Mouse (Mus musculus): Measurements from ENCODE around the gene Gm9821. TPM values are rescaled to one million over a fixed set of nuclear protein-coding genes. Genes with fewer than 3 reads are reported as not detected.

The Gm9821 gene
- polyA plus RNA-seq, 1 experiment from 2014 or later: 0.12 TPM

GRCm38 (mm10) chr2:91944170-91944950, 1.1 kb upstream of the Gm9821 start:
- peaks cover 27% of the 10 kb centered on the region for H3K36me3 ChIP-seq
- WGBS: 48% methylated on average over 13 of the region's 13 CpGs
- peak overlapping the region; percentile 19; the same call in 1 of the 2 replicates for H3K27ac ChIP-seq (replicated peaks)
- H3K9me3 ChIP-seq (replicated peaks): no peaks in the 10 kb centered on the region
- DNase-seq (ENCODE audit: low spot score): peak; percentile 80
- H3K27me3 ChIP-seq (ENCODE audit: low read depth, poor library complexity, severe bottlenecking): no peaks in the 10 kb centered on the region
- peaks cover 63% of the 10 kb centered on the region for H3K4me1 ChIP-seq
- H3K4me3 ChIP-seq: no peak overlapping the region

GRCm38 (mm10) chr2:91946836-91947235, 1.3 kb downstream of the Gm9821 start:
- H3K27me3 ChIP-seq (ENCODE audit: low read depth, poor library complexity, severe bottlenecking): no peaks in the 10 kb centered on the region
- 80% methylated on average over 6 of the region's 6 CpGs for WGBS
- H3K27ac ChIP-seq (replicated peaks): peak overlapping the region; percentile 79
- no peak overlapping the region for H3K4me3 ChIP-seq
- H3K4me1 ChIP-seq: peaks cover 69% of the 10 kb centered on the region
- H3K36me3 ChIP-seq: peaks cover 12% of the 10 kb centered on the region
- DNase-seq (ENCODE audit: low spot score): no peak
- no peaks in the 10 kb centered on the region for H3K9me3 ChIP-seq (replicated peaks)

GRCm38 (mm10) chr2:91947397-91948150, 2.1 kb downstream of the Gm9821 start:
- H3K27me3 ChIP-seq (ENCODE audit: low read depth, poor library complexity, severe bottlenecking): no peaks in the 10 kb centered on the region

GRCm38 (mm10) chr2:91948151-91948509, 2.6 kb downstream of the Gm9821 start:
- Histone ChIP-seq H3K4me3 (peak overlapping the region; percentile 24; the same call in 1 of the 2 replicates), H3K27ac (replicated peaks) (peak overlapping the region; percentile 79), H3K4me1 (peaks cover 64% of the 10 kb centered on the region)

More at GRCm38 (mm10) chr2:91947397-91948150, 2.1 kb downstream of the Gm9821 start:
- Histone ChIP-seq H3K27ac (replicated peaks) (peak overlapping the region; percentile 79), H3K4me1 (peaks cover 64% of the 10 kb centered on the region), H3K9me3 (replicated peaks) (no peaks in the 10 kb centered on the region), H3K4me3 (peak overlapping the region; percentile 24; the same call in 1 of the 2 replicates), H3K36me3 (peaks cover 6% of the 10 kb centered on the region; the same call in 1 of the 2 replicates)
- WGBS: 57% methylated on average over 11 of the region's 11 CpGs
- no peak for DNase-seq (ENCODE audit: low spot score)

GRCm38 (mm10) chr2:91948792-91949241, 3.3 kb downstream of the Gm9821 start:
- Histone ChIP-seq H3K4me3 (no peak overlapping the region), H3K36me3 (0 out of 2 replicates have a peak, but pooled peaks cover 6% of the 10 kb centered on the region), H3K9me3 (replicated peaks) (no peaks in the 10 kb centered on the region), H3K27ac (replicated peaks) (peak overlapping the region; percentile 79), H3K4me1 (peaks cover 67% of the 10 kb centered on the region), H3K27me3 (ENCODE audit: low read depth, poor library complexity, severe bottlenecking) (no peaks in the 10 kb centered on the region)
- WGBS: 88% methylated on average over 3 of the region's 3 CpGs
- DNase-seq (ENCODE audit: low spot score): no peak

More at GRCm38 (mm10) chr2:91948151-91948509, 2.6 kb downstream of the Gm9821 start:
- no peaks in the 10 kb centered on the region for H3K27me3 ChIP-seq (ENCODE audit: low read depth, poor library complexity, severe bottlenecking)
- DNase-seq (ENCODE audit: low spot score): no peak
- no peaks in the 10 kb centered on the region for H3K9me3 ChIP-seq (replicated peaks)
- WGBS: 76% methylated on average over 6 of the region's 6 CpGs
- 0 out of 2 replicates have a peak, but pooled peaks cover 6% of the 10 kb centered on the region for H3K36me3 ChIP-seq

- no peak for DNase-seq (ENCODE audit: low spot score)
- 81% methylated on average over 17 of the region's 17 CpGs for WGBS
- Histone ChIP-seq H3K27ac (replicated peaks) (peak overlapping the region; percentile 79), H3K9me3 (replicated peaks) (no peaks in the 10 kb centered on the region), H3K4me3 (peak overlapping the region; percentile 30), H3K27me3 (ENCODE audit: low read depth, poor library complexity, severe bottlenecking) (no peaks in the 10 kb centered on the region), H3K4me1 (peaks cover 65% of the 10 kb centered on the region), H3K36me3 (0 out of 2 replicates have a peak, but pooled peaks cover 6% of the 10 kb centered on the region)
Measured at GRCm38 (mm10) chr2:91949411-91950274, 4.1 kb downstream of the Gm9821 start.

- Histone ChIP-seq H3K36me3 (0 out of 2 replicates have a peak, but pooled peaks cover 2% of the 10 kb centered on the region), H3K9me3 (replicated peaks) (no peaks in the 10 kb centered on the region)
- WGBS: 20% methylated on average over 15 of the region's 15 CpGs
Measured at GRCm38 (mm10) chr2:91950275-91951085, 5.0 kb downstream of the Gm9821 start.

GRCm38 (mm10) chr2:91953825-91954224, 8.3 kb downstream of the Gm9821 start:
- no peak for DNase-seq (ENCODE audit: low spot score)
- H3K4me1 ChIP-seq: peaks cover 42% of the 10 kb centered on the region
- 29% methylated on average over 5 of the region's 5 CpGs for WGBS

More at GRCm38 (mm10) chr2:91950275-91951085, 5.0 kb downstream of the Gm9821 start:
- peak; percentile 41 for DNase-seq (ENCODE audit: low spot score)
- Histone ChIP-seq H3K27me3 (ENCODE audit: low read depth, poor library complexity, severe bottlenecking) (no peaks in the 10 kb centered on the region), H3K4me3 (peak overlapping the region; percentile 30), H3K27ac (replicated peaks) (peak overlapping the region; percentile 79), H3K4me1 (peaks cover 61% of the 10 kb centered on the region)

GRCm38 (mm10) chr2:91955121-91955591, 9.7 kb downstream of the Gm9821 start:
- DNase-seq (ENCODE audit: low spot score): no peak
- Histone ChIP-seq H3K4me3 (no peak overlapping the region), H3K36me3 (0 out of 2 replicates have a peak, but pooled peaks cover 3% of the 10 kb centered on the region), H3K27ac (replicated peaks) (no peak overlapping the region), H3K27me3 (ENCODE audit: low read depth, poor library complexity, severe bottlenecking) (no peaks in the 10 kb centered on the region), H3K4me1 (peaks cover 41% of the 10 kb centered on the region), H3K9me3 (replicated peaks) (no peaks in the 10 kb centered on the region)
- 92% methylated on average over 4 of the region's 4 CpGs for WGBS

More at GRCm38 (mm10) chr2:91953825-91954224, 8.3 kb downstream of the Gm9821 start:
- Histone ChIP-seq H3K36me3 (0 out of 2 replicates have a peak, but pooled peaks cover 3% of the 10 kb centered on the region), H3K4me3 (no peak overlapping the region), H3K9me3 (replicated peaks) (no peaks in the 10 kb centered on the region), H3K27ac (replicated peaks) (0 out of 2 replicates have a peak overlapping the region, but pooled peaks have one; percentile 18), H3K27me3 (ENCODE audit: low read depth, poor library complexity, severe bottlenecking) (no peaks in the 10 kb centered on the region)

GRCm38 (mm10) chr2:91955875-91956274, 10.4 kb downstream of the Gm9821 start:
- H3K36me3 ChIP-seq: 0 out of 2 replicates have a peak, but pooled peaks cover 7% of the 10 kb centered on the region
- DNase-seq (ENCODE audit: low spot score): no peak
- H3K4me1 ChIP-seq: peaks cover 37% of the 10 kb centered on the region
- no peak overlapping the region for H3K27ac ChIP-seq (replicated peaks)
- H3K4me3 ChIP-seq: no peak overlapping the region
- H3K27me3 ChIP-seq (ENCODE audit: low read depth, poor library complexity, severe bottlenecking): no peaks in the 10 kb centered on the region
- 86% methylated on average over 6 of the region's 6 CpGs for WGBS
- H3K9me3 ChIP-seq (replicated peaks): no peaks in the 10 kb centered on the region

GRCm38 (mm10) chr2:91957096-91957495, 11.6 kb downstream of the Gm9821 start:
- Histone ChIP-seq H3K36me3 (0 out of 2 replicates have a peak, but pooled peaks cover 7% of the 10 kb centered on the region), H3K27me3 (ENCODE audit: low read depth, poor library complexity, severe bottlenecking) (no peaks in the 10 kb centered on the region), H3K9me3 (replicated peaks) (no peaks in the 10 kb centered on the region), H3K4me1 (peaks cover 47% of the 10 kb centered on the region), H3K27ac (replicated peaks) (0 out of 2 replicates have a peak overlapping the region, but pooled peaks have one; percentile 5), H3K4me3 (no peak overlapping the region)
- 77% methylated on average over 4 of the region's 4 CpGs for WGBS
- no peak for DNase-seq (ENCODE audit: low spot score)
